Mouse (Mus musculus) embryonic fibroblast, embryonic 13.5 days (primary cell): Measurements from ENCODE around the gene Kif3a. TPM values are rescaled to one million over a fixed set of nuclear protein-coding genes. Genes with fewer than 3 reads are reported as not detected.

Experiments used
- H3K27ac ChIP-seq: 2 replicates; pipeline ENCODE4 v1.5.1; 2012; ENCODE audit warnings: low read length, control low read depth, inconsistent platforms; ENCODE audit not compliant: insufficient read depth
- H3K4me1 ChIP-seq: 2 replicates; pipeline ENCODE4 v1.6.1; 2011; ENCODE audit warnings: low read length; ENCODE audit not compliant: control insufficient read depth, insufficient read depth
- H3K4me3 ChIP-seq: 2 replicates; pipeline ENCODE4 v1.5.1; 2011; ENCODE audit warnings: mild to moderate bottlenecking, control low read depth, low read length; ENCODE audit not compliant: insufficient read depth
- CTCF ChIP-seq: IDR thresholded peaks from 2 replicates; pipeline ENCODE4 v1.5.1; 2011; ENCODE audit warnings: mild to moderate bottlenecking, control low read depth, low read length, moderate library complexity, borderline replicate concordance; ENCODE audit not compliant: insufficient read depth
- POLR2A ChIP-seq: IDR thresholded peaks from 2 replicates; pipeline ENCODE4 v1.6.1; 2011; ENCODE audit warnings: low read depth, mild to moderate bottlenecking, control low read depth, low read length, moderate library complexity
- polyA plus RNA-seq: library from polyadenylated mRNA; stranded (reverse); fragments of >200 nt; gene quantifications from 2 replicates; pipeline ENCODE4 v1.2.4, GENCODE M21; 2011; ENCODE audit warnings: low read depth; ENCODE audit not compliant: missing spikeins, insufficient read length

Gene Kif3a
- polyA plus RNA-seq, 1 experiment: 27.3 TPM

DNA sequence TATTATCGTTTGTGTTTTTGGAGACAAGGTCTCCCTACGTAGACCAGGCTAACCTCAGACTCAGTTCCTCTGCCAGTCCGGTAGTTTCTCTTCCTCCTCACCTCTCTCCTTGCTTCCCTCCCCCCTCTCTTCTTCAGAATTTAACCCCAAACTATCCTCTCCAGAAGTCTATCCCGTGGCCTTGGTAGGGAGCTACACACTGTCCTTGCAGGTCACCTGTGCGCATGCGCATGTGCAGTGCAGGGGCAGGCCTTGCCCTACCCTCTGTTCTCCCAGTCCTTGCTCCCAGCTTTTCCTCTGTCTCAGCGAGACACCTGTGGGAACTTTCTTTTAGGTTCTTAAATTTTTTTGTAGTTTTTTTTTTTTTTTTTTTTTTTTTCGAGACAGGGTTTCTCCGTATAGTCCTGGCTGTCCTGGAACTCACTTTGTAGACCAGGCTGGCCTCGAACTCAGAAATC lies 70.7 kb downstream of the Kif3a start:
- no peak overlapping the region for H3K4me3 ChIP-seq
- H3K27ac ChIP-seq: no peak overlapping the region
- no peaks in the 10 kb centered on the region for H3K4me1 ChIP-seq
- TF ChIP-seq CTCF: no peak
- TF ChIP-seq POLR2A: no peak

DNA sequence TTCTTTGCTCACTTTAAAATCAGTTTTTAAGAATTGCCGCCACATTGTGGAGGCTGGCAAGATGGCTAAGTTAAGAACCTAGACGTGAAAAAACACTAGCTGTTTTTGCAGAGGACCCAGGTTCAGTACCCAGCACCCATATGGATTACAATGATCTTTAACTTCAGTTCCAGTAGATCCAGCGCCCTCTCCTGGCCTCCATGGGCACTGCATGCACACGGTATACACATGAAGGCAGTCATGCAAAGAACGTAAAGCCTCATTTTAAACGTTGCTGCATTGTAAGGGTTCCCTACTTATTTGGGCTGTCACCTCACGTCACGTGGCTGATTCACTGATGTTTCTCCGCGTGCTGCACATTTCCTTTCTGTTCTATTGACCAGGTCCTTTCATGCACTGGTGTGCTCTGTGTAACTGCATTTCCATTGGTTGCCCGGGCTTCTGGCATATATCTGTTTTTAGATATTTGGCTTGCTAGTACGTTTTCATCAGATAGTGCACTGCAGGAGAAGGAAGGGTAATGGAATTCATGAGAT lies 75.6 kb downstream of the Kif3a start:
- peak; percentile 17; the same call in 1 of the 2 replicates for TF ChIP-seq CTCF
- TF ChIP-seq POLR2A: no peak
- H3K4me1 ChIP-seq: no peaks in the 10 kb centered on the region
- H3K27ac ChIP-seq: no peak overlapping the region
- no peak overlapping the region for H3K4me3 ChIP-seq

DNA sequence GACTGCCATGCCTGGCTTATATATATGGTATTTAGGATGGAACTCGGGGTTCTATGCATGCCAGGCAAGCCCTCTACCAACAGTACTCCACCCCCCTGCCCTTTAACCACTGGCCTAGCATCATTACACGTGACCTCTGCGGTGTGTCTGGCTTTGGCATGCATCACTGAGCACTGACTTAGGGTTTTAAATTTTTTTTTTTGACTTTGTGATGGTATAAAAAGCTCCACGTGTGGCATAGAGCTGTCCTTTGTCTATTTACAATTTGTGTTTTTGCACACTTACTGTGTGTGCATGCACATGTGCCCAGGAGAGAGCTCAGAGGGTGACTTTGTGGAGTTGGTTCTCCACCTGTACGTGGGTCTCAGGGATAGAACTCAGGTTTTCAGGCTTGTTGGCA lies 76.8 kb downstream of the Kif3a start:
- Histone ChIP-seq H3K27ac (no peak overlapping the region), H3K4me1 (no peaks in the 10 kb centered on the region), H3K4me3 (no peak overlapping the region)
- TF ChIP-seq POLR2A (no peak), CTCF (no peak)

DNA sequence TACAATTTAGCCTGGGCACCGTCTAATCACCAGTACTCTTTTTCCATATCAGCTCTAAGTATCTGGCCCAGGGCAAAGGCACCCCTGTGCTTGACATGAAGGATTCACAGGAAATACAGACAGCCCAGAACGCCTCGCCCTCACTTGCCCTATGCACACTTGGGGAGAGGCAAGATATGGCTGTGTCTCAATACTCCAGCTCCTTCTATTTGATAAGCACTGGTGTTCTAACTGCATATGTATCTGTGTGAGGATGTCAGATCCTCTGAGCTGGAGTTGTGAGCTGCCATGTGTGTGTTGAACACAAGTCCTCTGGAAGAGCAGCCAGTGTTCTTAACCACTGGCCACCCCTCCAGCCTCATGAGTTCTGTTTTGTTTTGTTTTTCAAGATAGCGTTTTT lies 84.3 kb downstream of the Kif3a start:
- no peak overlapping the region for H3K4me3 ChIP-seq
- no peak overlapping the region for H3K27ac ChIP-seq
- no peak for TF ChIP-seq POLR2A
- TF ChIP-seq CTCF: no peak
- peaks cover 2% of the 10 kb centered on the region; the same call in 1 of the 2 replicates for H3K4me1 ChIP-seq

Other genes starting within 250 kb of the Kif3a start
- 17.8 and 22.8 TPM in 2 replicates for gene Zcchc10, start 242.7 kb upstream of the Kif3a start, polyA plus RNA-seq
- gene Aff4, start 216.5 kb upstream of the Kif3a start, polyA plus RNA-seq: 317 and 343 TPM in 2 replicates
- gene Leap2, start 144.2 kb upstream of the Kif3a start, polyA plus RNA-seq: not detected in 2 replicates
- 361 and 399 TPM in 2 replicates for gene Uqcrq, start 136.5 kb upstream of the Kif3a start, polyA plus RNA-seq
- 0.68 and 1.2 TPM in 2 replicates for gene Gdf9, start 136.4 kb upstream of the Kif3a start, polyA plus RNA-seq
- gene Gm10447, start 110.3 kb upstream of the Kif3a start, polyA plus RNA-seq: 0.22 TPM in 1 of 2 replicates, not detected in the other
- 2.4 and 3.0 TPM in 2 replicates for gene Shroom1, start 110.2 kb upstream of the Kif3a start, polyA plus RNA-seq
- gene Gm9837, start 96.9 kb upstream of the Kif3a start, polyA plus RNA-seq: not detected in 2 replicates
- gene Gm9945, start 87.2 kb upstream of the Kif3a start, polyA plus RNA-seq: not detected in 2 replicates
- not detected in 2 replicates for gene Sowaha, start 87.1 kb upstream of the Kif3a start, polyA plus RNA-seq
- 88.6 and 91.6 TPM in 2 replicates for gene Sept8, start 48.1 kb upstream of the Kif3a start, polyA plus RNA-seq
- gene Il4, start 51.3 kb downstream of the Kif3a start, polyA plus RNA-seq: not detected in 2 replicates
- gene Il13, start 67.3 kb downstream of the Kif3a start, polyA plus RNA-seq: not detected in 2 replicates
- gene Rad50, start 139.9 kb downstream of the Kif3a start, polyA plus RNA-seq: 25.8 and 31.7 TPM in 2 replicates
- not detected in 2 replicates for gene Il5, start 153.4 kb downstream of the Kif3a start, polyA plus RNA-seq
- 19.7 and 35.1 TPM in 2 replicates for gene Irf1, start 202.6 kb downstream of the Kif3a start, polyA plus RNA-seq
- gene Gm17334, start 205.8 kb downstream of the Kif3a start, polyA plus RNA-seq: not detected in 2 replicates